Mouse (Mus musculus) thymus, postnatal 4 days (tissue): Measurements from ENCODE around the gene Sp7.

Experiments used
- DNase-seq: peaks from one replicate; pipeline ENCODE4 v3.0.0; 2021

Gene Sp7

GRCm38 (mm10) chr15:102336946-102337345 is 30.0 kb downstream of the Sp7 start:
- no peak for DNase-seq

DNA sequence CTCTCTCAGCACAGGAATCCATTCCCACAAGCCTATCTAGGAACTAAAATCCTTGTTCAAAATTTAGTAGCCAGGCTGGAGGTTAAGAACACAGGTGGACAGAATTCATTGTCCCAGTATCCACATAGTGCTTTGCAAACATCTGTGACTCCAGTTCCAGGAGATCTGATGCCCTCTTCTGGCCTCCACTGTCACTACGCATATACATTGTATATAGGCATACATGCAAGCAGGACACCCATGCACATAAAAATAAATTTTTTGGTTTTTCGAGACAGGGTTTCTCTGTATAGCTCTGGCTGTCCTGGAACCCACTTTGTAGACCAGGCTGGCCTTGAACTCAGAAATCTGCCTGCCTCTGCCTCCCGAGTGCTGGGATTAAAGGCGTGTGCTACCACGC is 31.1 kb downstream of the Sp7 start:
- peak; percentile 66 for DNase-seq

DNA sequence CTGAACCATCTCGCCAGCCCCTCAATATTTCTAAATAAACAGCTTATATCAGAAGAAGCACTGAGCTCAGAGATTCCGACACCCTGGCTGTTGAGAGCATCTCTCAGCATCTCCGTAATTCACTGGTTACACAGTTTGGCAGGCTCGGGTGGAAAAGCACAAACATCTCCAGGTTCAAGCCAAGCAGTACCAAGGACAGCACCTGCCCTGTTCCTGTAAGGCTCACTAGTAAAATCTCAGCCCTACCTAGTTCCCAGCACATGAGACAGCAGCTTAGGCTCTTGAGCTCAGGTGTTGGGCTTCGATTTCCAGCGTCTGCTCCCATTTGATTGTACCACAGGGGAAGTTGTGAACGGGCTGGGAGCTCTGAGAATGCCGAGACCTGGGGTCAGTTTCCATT is 31.7 kb downstream of the Sp7 start:
- no peak for DNase-seq

GRCm38 (mm10) chr15:102331610-102332015 is 35.4 kb downstream of the Sp7 start, which contains the start of gene Myg1:
TSS of gene Myg1 (plus strand) at chr15:102331709.
- peak; percentile 87 for DNase-seq

GRCm38 (mm10) chr15:102326892-102327291 is 40.1 kb downstream of the Sp7 start:
- no peak for DNase-seq

- DNase-seq, result peak; percentile 91
These were observed 40.9 kb downstream of the Sp7 start, which contains the start of gene Pfdn5 for GRCm38 (mm10) chr15:102326022-102326576. TSS of gene Pfdn5 (plus strand) at chr15:102326116.

- no peak for DNase-seq
These were observed 42.1 kb downstream of the Sp7 start for GRCm38 (mm10) chr15:102324654-102325473.

DNA sequence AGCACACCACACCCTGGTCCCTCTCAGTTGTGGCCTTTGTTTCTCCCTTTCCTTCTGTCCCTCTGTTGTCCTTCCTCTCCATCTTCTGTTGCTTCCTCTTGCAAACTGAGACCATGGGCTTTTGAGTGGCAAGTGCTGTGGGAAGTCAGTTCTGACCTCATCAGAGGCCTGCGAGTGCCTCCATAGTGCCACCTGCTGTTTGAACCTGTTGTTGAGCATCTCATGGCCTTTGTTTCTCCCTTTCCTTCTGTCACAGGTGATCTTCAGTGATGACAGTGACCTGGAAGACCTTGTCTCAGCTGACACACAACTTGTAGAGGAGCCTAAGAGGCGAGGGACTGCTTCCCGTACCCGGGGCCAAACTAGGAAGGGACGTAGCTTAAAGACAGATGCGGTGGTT is 50.7 kb downstream of the Sp7 start:
- DNase-seq, result peak; percentile 79

DNA sequence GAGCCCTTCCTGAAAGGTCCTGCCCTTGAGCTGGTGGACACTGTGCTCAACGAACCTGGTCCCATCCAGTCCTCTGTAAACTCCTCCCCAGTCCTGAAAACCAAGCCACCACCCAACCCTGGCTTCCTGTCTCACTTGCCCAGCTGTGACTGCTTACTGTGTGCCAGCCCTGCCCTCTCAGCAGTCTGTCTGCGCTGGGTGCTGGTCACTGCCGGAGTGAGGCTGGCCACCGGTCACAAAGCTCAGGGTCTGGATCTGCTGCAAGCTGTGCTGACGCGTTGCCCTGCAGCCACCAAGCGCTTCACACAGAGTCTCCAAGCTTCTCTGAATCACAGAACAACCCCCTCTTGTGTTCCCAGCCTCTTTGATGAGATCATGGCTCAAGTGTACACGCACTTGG is 51.7 kb downstream of the Sp7 start:
- no peak for DNase-seq

DNA sequence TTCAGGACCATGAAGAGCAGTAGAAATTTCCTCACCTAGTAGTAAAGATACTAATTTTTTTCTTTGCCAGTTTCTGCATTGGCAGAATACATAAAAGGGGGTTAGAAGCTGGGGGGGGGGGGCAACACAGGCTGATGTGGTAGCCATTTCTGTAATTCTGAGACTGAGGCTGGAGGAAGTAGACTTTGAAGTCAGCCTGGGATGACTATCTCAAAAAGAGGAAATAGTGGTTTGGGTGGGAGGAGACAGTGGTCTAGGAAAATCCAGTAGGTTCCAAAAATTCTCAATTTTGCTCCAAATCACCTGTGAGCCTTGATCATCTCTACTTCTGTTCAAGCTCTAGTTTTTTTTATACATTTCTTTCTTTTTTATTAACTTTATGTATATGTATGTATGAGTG is 55.5 kb downstream of the Sp7 start:
- no peak for DNase-seq

DNA sequence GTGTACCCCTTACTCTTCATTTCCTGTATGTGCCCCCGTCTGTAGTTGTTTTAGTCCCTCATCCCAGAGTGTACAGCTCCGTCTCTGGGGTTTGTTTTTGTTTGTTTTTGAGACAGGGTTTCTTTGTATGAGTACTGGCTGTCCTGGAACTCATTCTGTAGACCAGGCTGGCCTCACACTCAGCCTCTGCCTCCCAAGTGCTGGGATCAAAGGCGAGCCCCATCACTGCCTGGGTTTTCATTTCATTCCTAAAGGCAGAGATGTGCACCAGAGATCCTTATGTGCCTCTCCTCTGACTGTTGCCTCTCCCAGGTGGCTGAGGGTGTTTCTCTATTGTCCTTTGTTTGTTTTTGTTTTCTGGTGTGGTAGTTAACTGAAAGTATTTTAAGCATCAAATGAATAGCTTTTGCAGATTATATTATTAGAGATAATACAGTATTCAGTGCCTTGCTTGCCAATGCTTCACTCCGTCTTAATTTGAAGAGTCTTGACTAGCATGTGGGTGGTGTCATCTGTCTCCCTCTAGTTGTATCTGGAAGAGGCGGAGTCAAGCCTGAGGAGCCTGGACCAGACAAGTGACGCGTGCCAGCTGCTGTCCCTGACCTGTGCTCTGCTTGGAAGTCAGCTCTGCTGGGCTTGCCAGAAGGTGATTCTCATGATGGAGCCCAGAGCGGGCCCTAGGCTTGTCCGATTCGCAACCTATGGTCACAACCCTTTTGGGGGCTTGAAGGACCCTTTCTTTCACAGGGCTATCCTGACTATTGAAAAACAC is 56.7 kb downstream of the Sp7 start:
- DNase-seq, result no peak

DNA sequence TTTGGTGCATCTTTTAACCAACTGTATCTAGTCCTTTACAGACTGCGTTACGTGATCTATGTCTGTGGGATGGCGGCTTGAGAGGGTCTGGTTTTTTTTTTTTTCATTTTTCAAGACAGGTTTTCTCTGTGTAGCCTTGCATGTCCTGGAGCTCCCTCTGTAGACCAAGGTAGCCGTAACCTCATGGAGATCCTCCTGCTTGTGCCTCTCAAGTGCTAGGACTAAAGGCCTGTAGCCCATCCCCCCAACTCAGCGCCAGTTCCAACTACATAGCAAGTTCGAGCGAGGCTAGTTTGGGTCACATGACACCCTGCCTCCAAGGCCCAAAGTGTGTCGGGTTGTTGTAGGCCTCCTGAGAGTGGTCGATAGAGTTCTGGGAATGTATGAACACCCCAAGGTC is 58.3 kb downstream of the Sp7 start:
- DNase-seq, result no peak
